Mouse (Mus musculus): ENCODE measurements around the gene Adsl.

Adsl gene

GRCm38 (mm10) chr15:80930676-80931320 is 17.5 kb upstream of the Adsl start:
- POLR2A ChIA-PET, result interaction anchor here in 3 of 4 experiments (0.6 to 2.2 kb wide), 10 partner anchors 9 to 1052 kb away, joined by 3 to 8 read pairs (median 4); partner anchors contain the start of genes Adsl (in 1 of the 3) and Tnrc6b (in 1 of the 3)
- CTCF ChIA-PET, result interaction anchor here in 3 of 4 experiments (0.6 to 1.2 kb wide), 4 partner anchors 11 to 264 kb away, joined by 3 to 5 read pairs (median 3); no protein-coding TSS in a partner anchor

DNA sequence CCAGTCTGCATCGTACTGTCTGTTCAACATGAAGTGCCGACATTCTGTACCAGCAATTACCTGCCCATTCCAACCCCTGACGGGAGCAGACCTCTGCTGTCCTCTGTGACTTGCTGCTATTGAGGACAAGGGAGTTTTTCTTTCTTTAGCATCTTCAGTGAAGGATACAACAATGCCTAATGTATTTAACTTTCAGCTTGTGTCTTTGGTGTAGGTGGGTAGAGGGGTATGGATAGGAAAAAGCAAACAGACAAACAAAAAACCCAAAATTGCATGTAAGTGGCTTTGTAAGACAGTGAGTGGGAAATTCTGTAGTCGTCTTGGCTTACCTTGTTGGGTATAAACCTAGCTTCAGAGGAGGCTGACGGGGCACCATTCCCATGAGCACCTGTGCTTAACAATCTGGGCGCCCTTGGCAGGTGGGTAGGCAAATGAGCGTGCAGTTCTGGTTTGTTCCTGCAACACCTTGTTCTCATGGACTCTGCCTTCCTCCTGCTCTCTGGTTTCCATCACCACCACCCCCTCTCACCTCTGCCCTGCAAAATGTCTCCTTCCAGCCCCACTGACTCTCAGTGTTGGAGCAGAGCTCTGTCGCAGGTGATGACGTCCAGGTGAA is 16.8 kb upstream of the Adsl start:
- ChIA-PET CTCF (no interaction called here), POLR2A (interaction anchor here in 2 of 4 experiments (1.1 to 2.2 kb wide), 6 partner anchors 11 to 674 kb away, joined by 3 to 7 read pairs (median 4); partner anchors contain the start of gene Adsl (in 1 of the 2))

DNA sequence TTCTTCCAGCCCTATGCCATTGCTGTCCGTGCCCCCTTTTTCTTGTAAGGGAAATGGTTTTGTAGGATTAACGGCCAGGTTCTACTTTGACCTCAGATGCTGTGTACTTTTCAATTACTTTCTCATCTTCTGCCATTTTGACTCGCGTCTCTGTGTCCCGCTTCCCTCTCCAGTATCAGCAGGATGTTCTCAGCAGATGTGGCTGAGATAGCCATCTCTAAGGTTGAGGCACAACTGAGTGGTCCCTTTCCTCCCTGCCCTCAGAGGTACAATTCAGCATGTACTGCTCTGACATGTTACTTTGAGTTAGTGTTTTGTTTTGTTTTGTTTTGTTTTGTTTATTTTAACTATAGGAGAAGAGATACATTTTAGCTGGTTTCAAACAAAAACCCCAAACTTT is 13.4 kb upstream of the Adsl start:
- CTCF ChIA-PET, result interaction anchor here in 1 of 4 experiments (0.6 kb wide), 1 partner anchor 19 kb away, joined by 3 read pairs; no protein-coding TSS in a partner anchor
- POLR2A ChIA-PET, result no interaction called here

GRCm38 (mm10) chr15:80936686-80937085 is 11.6 kb upstream of the Adsl start:
- CTCF ChIA-PET, result interaction anchor here in 1 of 4 experiments (0.6 kb wide), 1 partner anchor 221 kb away, joined by 4 read pairs; no protein-coding TSS in a partner anchor
- POLR2A ChIA-PET, result interaction anchor here in 2 of 4 experiments (0.6 to 2.0 kb wide), 5 partner anchors 10 to 165 kb away, joined by 3 to 5 read pairs (median 4); partner anchors contain the start of gene Adsl (in 1 of the 2)

DNA sequence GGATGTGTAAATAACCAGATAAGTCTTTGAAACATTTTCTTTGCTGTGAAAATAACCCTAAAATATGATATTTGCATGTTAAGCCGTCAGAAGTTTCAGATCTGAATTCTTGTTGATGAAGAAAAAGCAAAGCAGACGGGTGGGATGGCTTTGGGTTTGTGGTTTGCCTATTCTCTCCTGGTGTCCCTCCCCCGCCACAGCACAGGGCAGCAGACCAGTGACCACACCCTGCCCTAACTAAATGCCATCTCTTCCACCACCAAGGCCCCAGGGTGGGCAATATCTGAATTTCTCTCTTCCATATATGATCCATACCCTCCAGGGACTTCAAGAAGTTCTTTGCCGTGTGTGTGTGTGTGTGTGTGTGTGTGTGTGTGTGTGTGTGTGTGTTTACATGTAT is 9.7 kb upstream of the Adsl start:
- ChIA-PET CTCF (interaction anchor here in 2 of 4 experiments (0.6 to 0.7 kb wide), 2 partner anchors 25 to 146 kb away, joined by 4 to 5 read pairs; no protein-coding TSS in a partner anchor), POLR2A (interaction anchor here in 2 of 4 experiments (0.6 to 2.0 kb wide), 2 partner anchors 10 to 17 kb away, joined by 4 to 5 read pairs; partner anchors contain the start of gene Adsl (in 1 of the 2))

GRCm38 (mm10) chr15:80939401-80939800 is 8.9 kb upstream of the Adsl start:
- CTCF ChIA-PET, result interaction anchor here in 1 of 4 experiments (0.7 kb wide), 1 partner anchor 146 kb away, joined by 4 read pairs; no protein-coding TSS in a partner anchor
- POLR2A ChIA-PET, result no interaction called here

- CTCF ChIA-PET, result interaction anchor here in 2 of 4 experiments (0.5 to 0.7 kb wide), 3 partner anchors 11 to 279 kb away, joined by 3 to 9 read pairs (median 6); partner anchors contain the start of gene Tnrc6b (in 1 of the 2)
Observed at GRCm38 (mm10) chr15:80941468-80942040, 6.7 kb upstream of the Adsl start.

GRCm38 (mm10) chr15:80945851-80946250 is 2.4 kb upstream of the Adsl start:
- CTCF ChIA-PET, result no interaction called here

More at GRCm38 (mm10) chr15:80941468-80942040, 6.7 kb upstream of the Adsl start:
- POLR2A ChIA-PET, result interaction anchor here in 2 of 4 experiments (0.6 to 2.4 kb wide), 5 partner anchors 10 to 684 kb away, joined by 3 to 9 read pairs (median 7); no protein-coding TSS in a partner anchor

DNA sequence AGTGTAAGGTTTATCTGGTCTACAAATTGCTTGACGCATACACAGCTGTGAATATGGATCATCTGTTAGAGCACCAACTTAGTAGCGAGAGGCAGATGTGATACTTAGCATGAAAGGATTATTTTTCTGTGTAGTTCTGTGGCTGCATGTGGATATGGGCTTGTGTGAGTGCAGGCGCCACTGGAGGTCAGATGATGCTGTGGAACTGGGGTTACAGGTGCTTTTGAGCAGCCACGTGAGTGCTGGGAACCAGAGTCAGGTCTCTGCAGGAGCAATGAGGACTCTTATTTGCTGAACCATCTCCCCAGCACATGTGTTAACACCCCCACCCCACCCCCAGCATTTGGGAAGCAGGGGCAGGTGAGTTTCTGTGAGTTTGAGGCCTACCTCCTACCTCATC is 1.1 kb downstream of the Adsl start:
- ChIA-PET CTCF (interaction anchor here in 3 of 4 experiments (0.6 to 0.8 kb wide), 3 partner anchors 8 to 76 kb away, joined by 3 to 4 read pairs (median 3); no protein-coding TSS in a partner anchor), POLR2A (interaction anchor here in 3 of 4 experiments (0.7 to 3.2 kb wide), 10 partner anchors 8 to 1279 kb away, joined by 3 to 11 read pairs (median 5); no protein-coding TSS in a partner anchor)

More at GRCm38 (mm10) chr15:80945851-80946250, 2.4 kb upstream of the Adsl start:
- POLR2A ChIA-PET, result no interaction called here

DNA sequence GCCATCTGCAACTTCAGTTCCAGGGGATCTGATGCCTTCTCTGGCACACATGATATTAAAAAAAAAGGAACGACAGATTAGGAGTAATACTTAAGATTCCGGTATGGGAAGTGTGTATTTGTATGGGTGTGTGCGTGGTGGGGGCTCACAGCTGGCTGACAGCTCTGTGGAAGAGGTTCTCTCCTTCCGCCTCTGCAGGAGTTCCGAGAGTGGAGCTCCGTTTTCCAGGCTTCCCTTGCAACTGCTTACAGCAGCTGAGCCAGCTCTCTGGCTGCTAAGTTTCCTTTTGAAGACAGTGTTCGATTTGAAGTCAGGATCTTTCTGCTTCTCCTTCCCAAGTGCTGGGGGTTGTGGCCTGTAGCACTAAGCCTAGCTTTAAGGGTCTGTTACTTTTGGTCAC is 1.8 kb downstream of the Adsl start:
- ChIA-PET POLR2A (interaction anchor here in 2 of 4 experiments (0.7 to 3.2 kb wide), 6 partner anchors 9 to 239 kb away, joined by 3 to 11 read pairs (median 5); partner anchors contain the start of gene Tnrc6b (in 1 of the 2)), CTCF (interaction anchor here in 1 of 4 experiments (0.6 kb wide), 1 partner anchor 167 kb away, joined by 3 read pairs; no protein-coding TSS in a partner anchor)

- CTCF ChIA-PET, result no interaction called here
- POLR2A ChIA-PET, result interaction anchor here in 3 of 4 experiments (0.8 to 2.6 kb wide), 5 partner anchors 8 to 601 kb away, joined by 3 to 12 read pairs (median 5); no protein-coding TSS in a partner anchor
Observed at GRCm38 (mm10) chr15:80953971-80954370, 5.7 kb downstream of the Adsl start.

- POLR2A ChIA-PET, result interaction anchor here in 2 of 4 experiments (0.9 to 2.6 kb wide), 3 partner anchors 7 to 24 kb away, joined by 5 to 12 read pairs (median 5); no protein-coding TSS in a partner anchor
Observed at GRCm38 (mm10) chr15:80954861-80955260, 6.6 kb downstream of the Adsl start.

GRCm38 (mm10) chr15:80955836-80956438 is 7.6 kb downstream of the Adsl start:
- ChIA-PET CTCF (no interaction called here), POLR2A (interaction anchor here in 3 of 4 experiments (0.7 to 1.5 kb wide), 4 partner anchors 12 to 21 kb away, joined by 3 to 5 read pairs (median 4); partner anchors contain the start of gene Sgsm3 (in 1 of the 3))

More at GRCm38 (mm10) chr15:80954861-80955260, 6.6 kb downstream of the Adsl start:
- CTCF ChIA-PET, result interaction anchor here in 1 of 4 experiments (0.6 kb wide), 1 partner anchor 17 kb away, joined by 3 read pairs; no protein-coding TSS in a partner anchor

DNA sequence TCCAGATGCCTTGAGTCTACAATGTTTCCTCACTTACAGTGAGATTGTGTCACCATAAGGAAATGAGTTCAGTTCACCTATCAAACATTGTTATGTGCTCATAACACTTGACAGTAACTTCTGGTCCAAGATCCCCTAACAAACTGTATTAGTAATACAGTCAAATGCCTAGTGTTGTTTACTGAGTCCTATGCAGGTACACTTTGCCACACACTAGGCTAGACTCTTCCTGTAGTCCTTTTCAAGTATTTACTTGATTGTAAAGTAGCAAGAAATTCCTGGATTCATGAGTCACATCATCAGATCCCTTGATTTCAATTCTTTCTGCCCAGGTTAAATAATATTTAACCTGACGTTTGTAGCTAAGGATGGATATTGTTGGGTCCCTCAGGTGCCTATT is 21.1 kb downstream of the Adsl start:
- POLR2A ChIA-PET, result interaction anchor here in 2 of 4 experiments (0.5 to 3.3 kb wide), 11 partner anchors 8 to 171 kb away, joined by 3 to 18 read pairs (median 4); partner anchors contain the start of gene Sgsm3 (in 2 of the 2)
- CTCF ChIA-PET, result interaction anchor here in 2 of 4 experiments (0.8 to 1.4 kb wide), 2 partner anchors 22 to 35 kb away, joined by 4 read pairs; no protein-coding TSS in a partner anchor

- CTCF ChIA-PET, result no interaction called here
- POLR2A ChIA-PET, result interaction anchor here in 3 of 4 experiments (0.5 to 2.9 kb wide), 11 partner anchors 8 to 398 kb away, joined by 3 to 13 read pairs (median 5); partner anchors contain the start of gene Tnrc6b (in 2 of the 3)
Observed at GRCm38 (mm10) chr15:80974311-80974710, 26.0 kb downstream of the Adsl start.

GRCm38 (mm10) chr15:80975666-80976065 is 27.4 kb downstream of the Adsl start:
- ChIA-PET CTCF (interaction anchor here in 2 of 4 experiments (0.6 kb wide), 3 partner anchors 106 to 1041 kb away, joined by 3 to 5 read pairs (median 4); no protein-coding TSS in a partner anchor), POLR2A (interaction anchor here in 2 of 4 experiments (0.7 to 1.5 kb wide), 7 partner anchors 11 to 327 kb away, joined by 3 to 4 read pairs (median 3); partner anchors contain the start of gene Tnrc6b (in 1 of the 2))
